Mouse (Mus musculus): ENCODE measurements around the gene Trip11. TPM values are rescaled to one million over a fixed set of nuclear protein-coding genes. Genes with fewer than 3 reads are reported as not detected.

Trip11 gene
- polyA plus RNA-seq, 1 experiment from 2014 or later: 14.2 TPM

GRCm38 (mm10) chr12:101811181-101811580 is 101.9 kb downstream of the Trip11 start:
- H3K4me1 ChIP-seq (ENCODE audit: control insufficient read depth, insufficient read depth, low read length): 0 out of 2 replicates have a peak, but pooled peaks cover 2% of the 10 kb centered on the region
- DNase-seq (ENCODE audit: low spot score): no peak
- no peaks in the 10 kb centered on the region for H3K36me3 ChIP-seq (ENCODE audit: control insufficient read depth, insufficient read depth, low read length)
- H3K27ac ChIP-seq (replicated peaks; ENCODE audit: low read depth, low read length): no peak overlapping the region
- no peaks in the 10 kb centered on the region for H3K9me3 ChIP-seq (ENCODE audit: control insufficient read depth, low read length)
- 68% methylated on average over 6 of the region's 6 CpGs for WGBS
- H3K4me2 ChIP-seq (ENCODE audit: low read depth, severe bottlenecking): no peak overlapping the region
- no peak overlapping the region for H3K4me3 ChIP-seq (ENCODE audit: low read depth, low read length)
- no peak for ATAC-seq (ENCODE audit: insufficient number of reproducible peaks, low FRiP score, low TSS enrichment, low read depth)
- no peaks in the 10 kb centered on the region for H3K27me3 ChIP-seq (ENCODE audit: control insufficient read depth, insufficient read depth, low read length)
- H3K9ac ChIP-seq (ENCODE audit: low read length): no peak overlapping the region

DNA sequence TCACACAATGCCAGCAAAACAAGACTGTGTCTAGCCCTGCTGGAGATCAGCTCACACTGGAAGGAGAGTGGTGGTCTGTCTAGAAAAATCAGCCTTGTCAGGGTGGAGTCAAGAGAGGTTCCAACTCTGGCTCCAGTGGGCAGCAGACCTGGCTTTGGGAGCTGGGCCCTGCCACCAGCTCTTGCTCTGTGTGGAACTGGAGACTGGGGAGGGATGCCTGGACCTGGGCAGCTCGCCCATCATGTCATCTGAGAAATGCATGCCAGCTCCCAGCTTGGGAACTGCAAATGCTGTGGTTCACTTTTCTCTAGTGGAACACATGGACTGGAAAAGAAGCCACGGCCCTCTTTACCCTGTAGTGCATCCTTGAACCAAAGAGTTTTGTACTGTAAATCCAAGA is 102.6 kb downstream of the Trip11 start:
- no peaks in the 10 kb centered on the region for H3K36me3 ChIP-seq (ENCODE audit: control insufficient read depth, insufficient read depth, low read length)
- no peak overlapping the region for H3K4me3 ChIP-seq (ENCODE audit: low read depth, low read length)
- no peak overlapping the region for H3K27ac ChIP-seq (replicated peaks; ENCODE audit: low read depth, low read length)
- H3K9me3 ChIP-seq (ENCODE audit: control insufficient read depth, low read length): no peaks in the 10 kb centered on the region
- H3K4me2 ChIP-seq (ENCODE audit: low read depth, severe bottlenecking): no peak overlapping the region
- no peak for ATAC-seq (ENCODE audit: insufficient number of reproducible peaks, low FRiP score, low TSS enrichment, low read depth)
- no peak overlapping the region for H3K9ac ChIP-seq (ENCODE audit: low read length)
- 0 out of 2 replicates have a peak, but pooled peaks cover 2% of the 10 kb centered on the region for H3K4me1 ChIP-seq (ENCODE audit: control insufficient read depth, insufficient read depth, low read length)
- no peaks in the 10 kb centered on the region for H3K27me3 ChIP-seq (ENCODE audit: control insufficient read depth, insufficient read depth, low read length)
- WGBS: 70% methylated on average over 2 of the region's 2 CpGs
- no peak for DNase-seq (ENCODE audit: low spot score)

DNA sequence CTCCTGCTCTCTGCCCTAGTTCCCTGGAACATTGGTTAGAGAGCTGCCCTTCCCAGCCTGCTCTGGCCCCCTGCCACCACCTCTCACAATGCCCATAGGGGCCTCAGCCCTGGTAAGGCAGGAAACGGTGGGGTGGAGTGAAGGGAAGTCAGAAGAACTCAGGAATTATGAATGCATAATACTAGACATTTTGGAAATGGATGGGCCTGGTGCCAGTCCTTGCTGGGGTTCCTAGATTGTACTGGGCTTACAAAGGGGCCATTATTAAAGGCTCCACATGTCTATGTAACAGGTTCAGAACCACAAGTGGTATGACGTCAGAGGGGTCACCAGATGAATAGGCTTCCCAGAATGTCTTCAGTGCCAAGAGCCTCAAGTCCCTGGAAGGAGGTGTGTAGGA is 105.7 kb downstream of the Trip11 start:
- Histone ChIP-seq H3K36me3 (ENCODE audit: control insufficient read depth, insufficient read depth, low read length) (no peaks in the 10 kb centered on the region), H3K9me3 (ENCODE audit: control insufficient read depth, low read length) (no peaks in the 10 kb centered on the region), H3K27me3 (ENCODE audit: control insufficient read depth, insufficient read depth, low read length) (no peaks in the 10 kb centered on the region), H3K9ac (ENCODE audit: low read length) (no peak overlapping the region), H3K27ac (replicated peaks; ENCODE audit: low read depth, low read length) (no peak overlapping the region), H3K4me1 (ENCODE audit: control insufficient read depth, insufficient read depth, low read length) (no peaks in the 10 kb centered on the region), H3K4me2 (ENCODE audit: low read depth, severe bottlenecking) (no peak overlapping the region; the same call in 1 of the 2 replicates), H3K4me3 (ENCODE audit: low read depth, low read length) (no peak overlapping the region)
- DNase-seq (ENCODE audit: low spot score): no peak
- WGBS: 85% methylated on average over 2 of the region's 2 CpGs
- ATAC-seq (ENCODE audit: insufficient number of reproducible peaks, low FRiP score, low TSS enrichment, low read depth): no peak

GRCm38 (mm10) chr12:101802445-101802844 is 110.6 kb downstream of the Trip11 start:
- Histone ChIP-seq H3K27me3 (ENCODE audit: control insufficient read depth, insufficient read depth, low read length) (no peaks in the 10 kb centered on the region), H3K4me2 (ENCODE audit: low read depth, severe bottlenecking) (no peak overlapping the region), H3K9me3 (ENCODE audit: control insufficient read depth, low read length) (no peaks in the 10 kb centered on the region), H3K27ac (replicated peaks; ENCODE audit: low read depth, low read length) (no peak overlapping the region), H3K4me3 (ENCODE audit: low read depth, low read length) (no peak overlapping the region), H3K4me1 (ENCODE audit: control insufficient read depth, insufficient read depth, low read length) (0 out of 2 replicates have a peak, but pooled peaks cover 2% of the 10 kb centered on the region), H3K36me3 (ENCODE audit: control insufficient read depth, insufficient read depth, low read length) (no peaks in the 10 kb centered on the region), H3K9ac (ENCODE audit: low read length) (no peak overlapping the region)
- no peak for DNase-seq (ENCODE audit: low spot score)
- WGBS: 82% methylated on average over 3 of the region's 3 CpGs
- ATAC-seq (ENCODE audit: insufficient number of reproducible peaks, low FRiP score, low TSS enrichment, low read depth): no peak

DNA sequence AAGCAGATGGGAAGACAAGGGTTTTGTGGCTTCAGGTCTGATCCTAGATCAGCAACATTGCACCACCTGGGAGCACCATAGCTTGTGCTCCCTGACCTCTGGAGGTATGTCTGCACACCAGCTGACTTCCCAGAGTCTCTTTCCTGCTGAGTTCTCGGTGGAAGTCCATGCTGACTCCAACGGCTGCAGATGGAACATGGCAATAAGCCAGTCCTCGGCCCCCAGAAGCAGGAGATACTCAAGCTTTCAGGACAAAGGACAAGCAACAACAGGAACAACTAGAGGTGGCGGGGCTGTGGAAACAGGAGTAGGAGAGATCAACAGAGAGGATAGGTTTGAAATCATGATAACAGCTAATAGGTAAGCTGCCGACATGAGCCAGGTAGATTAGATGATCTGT is 111.3 kb downstream of the Trip11 start:
- Histone ChIP-seq H3K9me3 (ENCODE audit: control insufficient read depth, low read length) (no peaks in the 10 kb centered on the region), H3K36me3 (ENCODE audit: control insufficient read depth, insufficient read depth, low read length) (no peaks in the 10 kb centered on the region), H3K9ac (ENCODE audit: low read length) (no peak overlapping the region), H3K4me1 (ENCODE audit: control insufficient read depth, insufficient read depth, low read length) (0 out of 2 replicates have a peak, but pooled peaks cover 2% of the 10 kb centered on the region), H3K4me3 (ENCODE audit: low read depth, low read length) (no peak overlapping the region), H3K27me3 (ENCODE audit: control insufficient read depth, insufficient read depth, low read length) (no peaks in the 10 kb centered on the region), H3K4me2 (ENCODE audit: low read depth, severe bottlenecking) (no peak overlapping the region), H3K27ac (replicated peaks; ENCODE audit: low read depth, low read length) (no peak overlapping the region)
- DNase-seq (ENCODE audit: low spot score) (no peak), ATAC-seq (ENCODE audit: insufficient number of reproducible peaks, low FRiP score, low TSS enrichment, low read depth) (no peak)
- 67% methylated on average over 5 of the region's 5 CpGs for WGBS

DNA sequence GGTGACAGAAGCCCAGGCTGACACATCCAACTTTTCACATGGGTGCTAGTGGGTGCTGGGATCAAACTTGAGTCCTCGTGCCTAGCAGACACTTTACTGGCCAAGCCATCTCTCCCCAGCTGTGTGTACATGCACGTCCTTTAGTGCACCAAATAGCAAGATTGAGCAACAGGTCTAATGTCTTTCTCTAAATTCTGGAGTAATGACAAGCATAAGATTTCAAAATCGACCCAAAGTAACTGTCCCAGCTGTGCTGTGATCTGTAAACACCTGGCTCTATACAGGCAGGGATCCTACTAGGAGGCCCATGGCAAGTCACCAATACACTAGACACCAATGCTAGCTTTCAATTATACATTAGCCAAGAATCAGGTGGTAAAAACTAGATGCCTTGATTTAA is 112.0 kb downstream of the Trip11 start:
- Histone ChIP-seq H3K9ac (ENCODE audit: low read length) (no peak overlapping the region), H3K27me3 (ENCODE audit: control insufficient read depth, insufficient read depth, low read length) (no peaks in the 10 kb centered on the region), H3K4me3 (ENCODE audit: low read depth, low read length) (no peak overlapping the region), H3K9me3 (ENCODE audit: control insufficient read depth, low read length) (no peaks in the 10 kb centered on the region), H3K36me3 (ENCODE audit: control insufficient read depth, insufficient read depth, low read length) (no peaks in the 10 kb centered on the region), H3K4me1 (ENCODE audit: control insufficient read depth, insufficient read depth, low read length) (0 out of 2 replicates have a peak, but pooled peaks cover 2% of the 10 kb centered on the region), H3K4me2 (ENCODE audit: low read depth, severe bottlenecking) (no peak overlapping the region), H3K27ac (replicated peaks; ENCODE audit: low read depth, low read length) (no peak overlapping the region)
- ATAC-seq (ENCODE audit: insufficient number of reproducible peaks, low FRiP score, low TSS enrichment, low read depth) (no peak), DNase-seq (ENCODE audit: low spot score) (no peak)
- WGBS: 79% methylated on average over 3 of the region's 3 CpGs

GRCm38 (mm10) chr12:101798189-101798922 is 114.7 kb downstream of the Trip11 start:
- no peaks in the 10 kb centered on the region for H3K9me3 ChIP-seq (ENCODE audit: control insufficient read depth, low read length)
- no peak overlapping the region for H3K27ac ChIP-seq (replicated peaks; ENCODE audit: low read depth, low read length)
- H3K4me2 ChIP-seq (ENCODE audit: low read depth, severe bottlenecking): no peak overlapping the region
- H3K4me3 ChIP-seq (ENCODE audit: low read depth, low read length): no peak overlapping the region
- H3K9ac ChIP-seq (ENCODE audit: low read length): no peak overlapping the region
- no peaks in the 10 kb centered on the region for H3K36me3 ChIP-seq (ENCODE audit: control insufficient read depth, insufficient read depth, low read length)
- 0 out of 2 replicates have a peak, but pooled peaks cover 2% of the 10 kb centered on the region for H3K4me1 ChIP-seq (ENCODE audit: control insufficient read depth, insufficient read depth, low read length)
- ATAC-seq (ENCODE audit: insufficient number of reproducible peaks, low FRiP score, low TSS enrichment, low read depth) (0 out of 2 replicates have a peak, but pooled peaks have one; percentile 37), DNase-seq (ENCODE audit: low spot score) (no peak)
- 62% methylated on average over 7 of the region's 7 CpGs for WGBS
- H3K27me3 ChIP-seq (ENCODE audit: control insufficient read depth, insufficient read depth, low read length): no peaks in the 10 kb centered on the region

- H3K4me2 ChIP-seq (ENCODE audit: low read depth, severe bottlenecking): no peak overlapping the region
- no peaks in the 10 kb centered on the region for H3K27me3 ChIP-seq (ENCODE audit: control insufficient read depth, insufficient read depth, low read length)
- 86% methylated on average over 3 of the region's 3 CpGs for WGBS
- ATAC-seq (ENCODE audit: insufficient number of reproducible peaks, low FRiP score, low TSS enrichment, low read depth) (no peak), DNase-seq (ENCODE audit: low spot score) (no peak)
- H3K27ac ChIP-seq (replicated peaks; ENCODE audit: low read depth, low read length): no peak overlapping the region
- no peaks in the 10 kb centered on the region for H3K9me3 ChIP-seq (ENCODE audit: control insufficient read depth, low read length)
- H3K4me3 ChIP-seq (ENCODE audit: low read depth, low read length): no peak overlapping the region
- 0 out of 2 replicates have a peak, but pooled peaks cover 2% of the 10 kb centered on the region for H3K4me1 ChIP-seq (ENCODE audit: control insufficient read depth, insufficient read depth, low read length)
- no peak overlapping the region for H3K9ac ChIP-seq (ENCODE audit: low read length)
- H3K36me3 ChIP-seq (ENCODE audit: control insufficient read depth, insufficient read depth, low read length): no peaks in the 10 kb centered on the region
Observed at GRCm38 (mm10) chr12:101794458-101794857, 118.6 kb downstream of the Trip11 start.

All from limb, embryonic 11.5 days (tissue).